Mouse (Mus musculus) cortical plate, adult 2 months (tissue): Measurements from ENCODE around the gene Slc39a11.

Source experiments
- CTCF ChIP-seq: fragments of 200-500 bp; IDR thresholded peaks from 2 replicates; pipeline ENCODE4 v1.5.1; 2011; ENCODE audit warnings: mild to moderate bottlenecking, control low read depth, low read length; ENCODE audit not compliant: insufficient read depth; ENCODE audit errors: extremely low read depth
- POLR2A ChIP-seq: fragments of 200-500 bp; IDR thresholded peaks from 2 replicates; pipeline ENCODE4 v1.6.1; 2011; ENCODE audit warnings: mild to moderate bottlenecking, low read length, control low read depth; ENCODE audit not compliant: insufficient read depth; ENCODE audit errors: extremely low read depth

- TF ChIP-seq CTCF (no peak), POLR2A (no peak)
These were observed 63.5 kb downstream of the Slc39a11 start for GRCm38 (mm10) chr11:113586423-113586822.
